Mouse (Mus musculus) liver (tissue): ENCODE results near the gene Vps29.
A peak's percentile ranks its signal among the peaks of the same experiment; 100 is the strongest.

Experiments
- DNase-seq: peaks from one replicate; pipeline ENCODE4 v3.0.0-alpha.2; 2020; ENCODE audit warnings: mixed read lengths

Gene Vps29

GRCm38 (mm10) chr5:122342874-122343273 lies 11.3 kb upstream of the Vps29 start:
- DNase-seq: no peak

GRCm38 (mm10) chr5:122343768-122344167 lies 10.4 kb upstream of the Vps29 start:
- DNase-seq: no peak

- peak; percentile 83 for DNase-seq
Measured at GRCm38 (mm10) chr5:122344260-122344659, 9.9 kb upstream of the Vps29 start.

GRCm38 (mm10) chr5:122345777-122346176 lies 8.4 kb upstream of the Vps29 start:
- DNase-seq: no peak

GRCm38 (mm10) chr5:122354492-122355067 lies 411 bp downstream of the Vps29 start:
- DNase-seq: no peak

- DNase-seq: no peak
Measured at GRCm38 (mm10) chr5:122371591-122372191, 17.5 kb downstream of the Vps29 start, which contains the start of gene Gpn3. Gene Gpn3, plus strand, starts transcription at chr5:122371876.

GRCm38 (mm10) chr5:122372192-122372769 lies 18.1 kb downstream of the Vps29 start, which contains the start of gene Fam216a:
Gene Fam216a, minus strand, starts transcription at chr5:122372364.
- DNase-seq: peak; percentile 99

GRCm38 (mm10) chr5:122372878-122373277 lies 18.7 kb downstream of the Vps29 start:
- DNase-seq: no peak

GRCm38 (mm10) chr5:122377101-122377833 lies 23.1 kb downstream of the Vps29 start:
- no peak for DNase-seq

GRCm38 (mm10) chr5:122378171-122378570 lies 24.0 kb downstream of the Vps29 start:
- no peak for DNase-seq

- DNase-seq: peak; percentile 74
Measured at GRCm38 (mm10) chr5:122379374-122380155, 25.4 kb downstream of the Vps29 start.

GRCm38 (mm10) chr5:122390006-122390405 lies 35.8 kb downstream of the Vps29 start:
- no peak for DNase-seq

GRCm38 (mm10) chr5:122390671-122391070 lies 36.5 kb downstream of the Vps29 start:
- no peak for DNase-seq

- no peak for DNase-seq
Measured at GRCm38 (mm10) chr5:122391178-122391785, 37.1 kb downstream of the Vps29 start.

GRCm38 (mm10) chr5:122391786-122392180 lies 37.6 kb downstream of the Vps29 start, which contains the start of gene Arpc3:
Gene Arpc3, plus strand, starts transcription at chr5:122391878.
- peak; percentile 95 for DNase-seq

GRCm38 (mm10) chr5:122392227-122393004 lies 38.2 kb downstream of the Vps29 start:
- no peak for DNase-seq

GRCm38 (mm10) chr5:122393887-122394286 lies 39.7 kb downstream of the Vps29 start:
- DNase-seq: peak; percentile 82

GRCm38 (mm10) chr5:122396791-122397190 lies 42.6 kb downstream of the Vps29 start:
- DNase-seq: no peak

GRCm38 (mm10) chr5:122397495-122397894 lies 43.3 kb downstream of the Vps29 start:
- DNase-seq: no peak

- no peak for DNase-seq
Measured at GRCm38 (mm10) chr5:122399871-122400270, 45.7 kb downstream of the Vps29 start.

GRCm38 (mm10) chr5:122400628-122401302 lies 46.6 kb downstream of the Vps29 start:
- no peak for DNase-seq
